Mouse (Mus musculus): ENCODE measurements around the gene Ncan.

Ncan gene

DNA sequence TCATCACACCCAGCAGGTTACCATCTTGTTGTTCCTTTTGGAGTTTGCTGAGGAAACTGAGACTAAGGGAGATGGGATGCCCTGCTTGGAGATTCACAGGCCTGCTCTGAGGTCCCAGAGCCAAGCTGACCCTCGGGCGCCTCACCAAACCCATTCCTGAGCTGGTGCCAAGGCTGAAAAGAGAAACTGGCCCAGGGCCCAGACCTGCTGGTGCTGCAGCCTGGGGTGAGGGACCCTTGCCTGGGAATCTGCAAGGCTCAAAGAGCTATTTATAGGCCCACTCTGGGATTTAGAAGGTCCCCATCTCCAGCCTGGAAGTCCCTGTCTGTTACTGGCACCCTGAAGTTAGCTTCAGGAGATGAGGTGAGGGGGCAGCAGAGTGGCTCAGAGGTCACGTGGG lies 7.8 kb upstream of the Ncan start:
- DNase-seq, result peak; percentile 69 to 77

DNA sequence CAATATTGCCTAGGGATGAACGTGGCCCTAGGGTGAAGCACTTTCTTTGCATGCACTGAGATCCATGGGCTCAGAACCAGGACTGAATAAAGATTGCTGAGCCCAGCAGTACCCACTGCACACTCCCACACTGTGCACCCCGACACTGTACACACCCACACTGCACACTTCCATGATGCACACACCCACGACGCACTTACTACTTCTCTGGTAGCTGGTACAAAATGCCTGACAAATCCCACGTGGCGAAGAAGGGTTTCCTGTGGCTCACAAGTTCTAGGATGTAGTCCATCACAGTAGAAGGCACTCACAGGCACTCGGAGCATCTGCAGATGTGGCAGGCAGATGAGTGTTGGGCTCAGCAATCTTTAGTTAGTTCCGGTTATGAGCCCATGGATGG lies 4.3 kb upstream of the Ncan start:
- no peak for DNase-seq

DNA sequence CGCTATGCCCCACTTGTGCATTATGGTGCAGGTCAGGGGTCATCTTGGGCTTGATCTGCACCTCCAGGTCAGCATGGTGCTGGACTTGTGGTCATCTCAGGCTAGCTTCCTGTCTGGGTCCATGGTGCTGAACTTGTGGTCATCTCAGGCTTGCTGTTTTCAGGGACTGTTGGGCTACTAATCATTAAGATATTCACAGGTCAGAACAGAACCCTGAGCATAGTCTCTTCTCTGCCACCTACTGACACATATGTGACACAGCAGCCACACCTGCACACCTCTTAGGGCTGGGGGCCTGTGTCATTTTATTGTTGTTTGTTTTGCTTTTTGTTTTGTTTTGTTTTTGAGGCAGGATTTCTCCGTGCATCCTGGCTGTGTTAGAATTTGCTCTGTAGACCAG lies 2.2 kb upstream of the Ncan start:
- peak; percentile 31 to 38 for DNase-seq

DNA sequence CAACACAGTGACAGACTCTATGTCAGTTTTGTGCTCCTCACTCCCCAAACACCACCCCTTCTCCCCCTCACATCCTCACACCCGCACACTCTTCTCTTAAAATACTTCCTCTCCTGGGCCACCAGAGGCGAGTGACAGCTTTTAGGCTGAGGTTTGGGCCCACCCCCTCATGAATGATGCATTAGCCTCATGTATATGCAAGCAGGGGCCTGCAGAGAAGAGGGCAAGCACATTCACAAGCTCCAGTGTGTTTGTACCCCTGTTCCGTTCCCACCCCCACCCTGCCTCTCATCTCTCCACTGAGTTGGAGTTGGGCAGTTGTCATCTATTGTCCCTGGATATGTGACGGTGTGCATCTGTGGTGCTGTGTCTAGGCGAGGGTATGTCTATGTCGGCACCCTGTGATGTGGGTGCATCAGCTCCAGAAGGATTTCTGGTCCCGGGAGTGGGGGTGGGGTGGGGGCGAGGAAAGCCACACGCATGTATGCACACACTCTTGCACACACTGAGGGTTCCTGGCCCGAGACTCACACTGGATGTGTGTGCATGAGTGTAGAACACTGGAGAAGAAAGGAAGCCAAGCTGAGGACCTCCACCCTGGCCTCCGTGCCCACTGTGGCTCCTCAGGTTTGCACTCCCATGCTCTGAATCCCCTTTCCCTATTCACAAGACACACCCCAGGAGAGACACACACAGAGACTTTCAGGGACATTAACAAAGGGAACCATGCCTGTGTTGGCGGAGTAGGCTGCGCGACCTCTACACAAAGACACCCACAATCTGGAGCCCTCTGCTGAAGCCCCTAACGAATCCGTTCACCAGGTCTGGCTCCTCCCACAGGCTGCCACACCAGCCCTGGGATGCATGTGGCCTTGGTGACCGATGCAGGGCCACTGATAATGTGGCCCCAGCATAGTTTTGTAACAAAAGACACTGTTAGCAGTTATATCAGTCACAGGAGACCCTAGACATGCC lies 1.7 kb downstream of the Ncan start:
- DNase-seq, result peak; percentile 59 to 63

DNA sequence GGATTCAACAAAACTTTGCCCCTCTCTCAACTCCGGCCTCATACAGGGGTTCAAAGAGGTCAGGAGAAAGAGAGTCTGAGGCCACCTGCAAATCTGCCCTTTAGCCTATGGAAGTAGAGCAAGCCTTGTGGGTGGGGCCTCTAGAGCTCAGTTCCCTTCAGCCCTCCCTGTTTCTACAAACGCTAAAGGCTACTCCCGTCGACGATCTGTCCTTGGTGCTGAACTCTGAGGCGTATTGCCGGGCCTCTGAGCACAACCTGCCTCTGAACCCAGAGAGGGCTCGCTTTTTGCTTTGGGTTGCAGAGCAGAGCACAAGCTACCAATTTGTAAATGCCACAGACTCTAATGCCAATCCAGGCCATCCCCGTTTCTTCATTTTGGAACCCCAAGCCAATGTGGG lies 3.1 kb downstream of the Ncan start:
- DNase-seq, result no peak

DNA sequence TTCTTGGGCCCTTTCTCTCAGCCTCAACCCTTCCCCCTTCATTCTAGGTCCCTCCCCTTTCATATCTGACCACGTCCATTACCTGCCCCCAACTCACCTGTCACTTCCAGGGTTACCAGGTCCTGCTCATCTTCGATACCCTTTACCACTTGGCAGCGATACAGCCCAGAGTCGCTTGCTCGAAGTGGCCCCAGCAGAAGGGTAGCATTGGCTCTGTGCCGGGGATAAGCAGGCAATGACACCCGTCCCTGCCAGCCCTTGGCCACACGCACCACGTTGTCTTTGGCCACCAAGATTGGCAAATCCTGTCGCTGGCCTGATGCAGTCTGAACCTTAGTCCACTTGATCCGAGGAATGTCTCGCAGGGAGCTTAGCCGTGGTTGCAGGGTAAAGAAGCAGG lies 5.8 kb downstream of the Ncan start:
- peak; percentile 69 to 78 for DNase-seq

DNA sequence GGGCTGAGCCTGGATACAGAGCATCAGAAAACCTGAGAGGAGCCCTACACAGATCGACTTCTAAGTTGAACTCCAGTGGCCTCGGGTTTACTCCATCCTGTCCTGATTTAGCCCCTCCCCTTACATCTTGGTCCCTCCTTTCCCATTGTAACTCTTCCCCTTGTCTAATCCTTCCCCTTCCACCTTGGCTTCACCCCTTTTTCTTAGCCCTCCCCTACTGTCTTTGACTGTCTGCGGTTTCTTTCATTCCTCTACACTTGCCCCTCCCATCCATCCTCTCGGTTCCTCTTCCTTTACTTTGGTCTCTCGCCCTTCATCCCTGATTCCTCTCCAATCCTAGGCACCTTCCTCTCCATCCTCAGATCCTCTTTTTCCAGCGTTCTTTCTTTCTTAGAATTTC lies 6.2 kb downstream of the Ncan start:
- DNase-seq, result no peak

DNA sequence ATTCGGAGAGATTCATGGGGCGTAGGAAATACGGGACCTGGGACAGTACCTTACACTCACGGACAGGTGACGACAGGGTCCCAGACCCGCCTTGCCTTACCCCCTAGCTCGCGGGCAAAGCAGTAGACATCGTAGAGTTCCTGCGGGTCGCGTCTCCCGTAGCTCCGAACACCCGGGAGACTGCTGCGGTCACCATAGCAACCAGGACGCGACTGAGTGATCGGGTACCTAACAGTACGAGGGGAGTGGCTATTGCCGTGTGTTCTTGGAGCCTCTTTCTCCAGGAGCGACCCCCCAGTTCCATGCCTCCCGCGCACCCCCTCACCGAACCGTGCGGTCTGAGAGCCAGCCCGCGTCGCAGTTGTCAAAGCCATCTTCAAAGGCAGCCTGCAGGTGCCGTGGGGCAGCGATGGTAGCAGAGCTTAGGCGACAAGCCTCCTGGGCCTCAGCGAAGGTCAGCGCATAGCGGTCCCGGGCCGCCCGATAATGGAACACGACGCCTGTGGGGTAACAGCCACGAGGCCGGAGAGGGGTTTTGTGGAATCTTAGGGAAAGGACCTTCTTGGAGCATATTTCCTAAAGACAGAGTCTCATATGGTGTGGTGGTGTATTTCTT lies 8.2 kb downstream of the Ncan start:
- DNase-seq, result no peak

DNA sequence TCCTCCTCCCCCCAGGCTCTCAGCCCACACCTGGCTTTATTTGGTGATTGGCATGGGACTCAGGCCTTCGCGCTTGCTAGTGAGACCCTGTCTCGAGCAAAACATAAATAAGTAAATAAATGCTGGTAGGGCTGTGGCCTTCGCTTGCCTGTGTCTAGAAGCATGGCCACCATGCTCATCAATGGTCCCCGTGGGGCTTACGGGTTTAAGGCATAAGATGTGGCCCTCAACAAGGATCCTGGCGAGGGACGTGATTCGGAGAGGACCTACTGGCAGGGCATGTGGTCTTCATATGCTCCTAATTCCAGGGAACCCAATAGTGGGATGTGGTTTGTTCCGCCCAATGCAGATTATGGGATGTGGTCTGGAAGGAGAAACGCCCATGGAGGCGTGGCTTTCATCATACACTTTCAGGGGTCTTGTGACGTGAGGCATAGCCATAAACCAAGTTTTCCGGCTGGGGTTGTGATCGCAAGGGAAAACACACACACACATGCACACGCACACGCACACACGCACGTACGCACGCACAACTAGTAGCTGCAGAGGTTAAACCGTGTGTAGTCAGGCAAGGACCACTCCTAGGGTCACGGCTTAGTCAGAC lies 9.4 kb downstream of the Ncan start:
- DNase-seq, result no peak

DNA sequence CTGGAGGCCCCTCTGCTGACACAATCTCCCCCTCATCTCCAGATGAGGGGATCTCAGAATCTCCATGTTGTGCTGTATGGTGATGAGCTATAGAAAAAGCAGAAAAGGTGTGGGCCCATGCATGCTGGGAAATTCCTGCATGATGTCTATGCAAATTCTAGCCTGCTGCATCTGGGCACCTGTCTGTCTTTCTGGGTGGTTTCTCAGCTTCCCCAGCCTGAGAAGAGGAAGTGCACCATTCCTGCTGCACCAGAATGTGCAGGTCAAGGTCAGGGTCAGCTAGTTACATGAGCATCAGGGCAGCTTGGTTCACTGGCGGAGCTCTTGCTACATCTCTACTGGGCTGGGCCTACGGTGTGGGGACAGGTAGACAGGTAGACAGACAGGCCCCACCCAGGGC lies 10.2 kb downstream of the Ncan start:
- DNase-seq, result no peak

DNA sequence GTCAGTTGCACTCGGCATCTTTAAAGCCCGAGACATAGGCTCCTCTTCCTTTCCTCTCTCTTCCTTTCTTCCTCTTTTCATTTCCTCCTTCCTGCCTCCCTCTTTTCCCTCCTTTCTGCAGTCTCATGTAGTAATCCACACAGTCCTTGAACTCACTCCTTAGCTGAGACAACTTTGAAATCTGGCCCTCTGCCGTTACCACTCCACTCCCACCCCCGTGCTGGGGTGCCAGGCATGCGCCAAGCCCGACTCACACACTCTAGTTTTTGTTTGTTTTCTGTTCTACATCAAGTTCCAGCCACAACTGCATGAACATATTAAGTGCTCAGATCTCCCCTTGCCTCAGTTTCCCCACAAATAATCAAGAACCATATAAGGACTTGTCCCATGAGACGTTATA lies 15.8 kb downstream of the Ncan start:
- DNase-seq, result no peak

DNA sequence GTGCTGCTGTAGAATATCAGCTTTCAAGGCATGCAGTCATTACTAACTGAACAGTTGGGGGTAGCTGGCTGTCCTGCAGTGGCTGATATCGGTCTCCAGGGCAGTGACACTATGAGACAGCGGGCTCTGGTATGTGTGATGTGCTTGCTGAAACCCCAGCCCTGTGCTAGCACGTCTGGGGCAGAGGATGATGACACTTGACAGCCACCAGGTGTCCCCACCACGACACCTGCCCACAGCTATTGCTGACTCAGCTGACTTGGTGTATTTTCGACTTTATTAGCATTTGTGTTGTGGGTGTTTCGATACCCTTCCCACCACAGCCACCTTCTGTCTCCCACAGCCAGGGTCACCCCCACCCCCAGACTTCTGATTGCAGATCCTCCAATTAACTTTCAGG lies 16.2 kb downstream of the Ncan start:
- DNase-seq, result peak; percentile 68 to 70

DNA sequence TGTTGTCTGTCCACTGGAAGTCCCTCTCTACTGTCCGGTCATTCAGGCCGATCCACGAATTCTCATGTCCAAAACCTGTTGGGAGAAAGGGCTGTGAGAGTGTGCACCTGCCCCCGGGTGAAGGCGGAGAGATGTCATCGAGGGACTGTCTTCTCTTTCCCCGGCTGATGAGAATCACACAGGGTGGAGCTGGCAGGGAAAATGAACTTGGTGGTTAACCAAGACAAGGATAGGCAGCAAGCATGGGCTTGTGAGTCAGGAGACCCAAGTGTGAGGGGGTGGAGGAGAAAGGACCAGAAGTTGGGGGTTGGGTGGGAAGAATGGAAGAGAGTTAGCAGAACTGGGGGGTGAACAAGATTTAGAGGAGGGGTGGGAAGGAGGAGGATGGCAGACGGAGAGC lies 20.4 kb downstream of the Ncan start:
- DNase-seq, result no peak

DNA sequence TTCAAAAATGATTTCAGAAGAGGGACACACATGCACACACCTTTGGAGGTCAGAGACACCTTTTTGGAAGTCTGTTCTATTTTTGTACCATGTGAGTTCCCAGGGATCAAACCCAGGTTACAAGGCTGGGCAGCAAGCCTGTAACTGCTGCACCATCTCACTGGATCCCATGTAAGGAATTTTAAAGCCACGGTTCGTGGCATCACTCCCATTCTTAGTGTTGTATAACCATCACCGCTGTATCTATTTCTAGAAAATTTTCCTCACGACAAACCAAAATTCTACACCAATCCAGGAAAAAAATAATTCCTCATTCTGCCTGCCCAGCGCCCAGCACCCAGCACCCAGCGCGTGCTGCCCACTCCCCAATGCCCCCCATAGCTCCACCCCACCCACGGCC lies 21.4 kb downstream of the Ncan start:
- DNase-seq, result no peak

DNA sequence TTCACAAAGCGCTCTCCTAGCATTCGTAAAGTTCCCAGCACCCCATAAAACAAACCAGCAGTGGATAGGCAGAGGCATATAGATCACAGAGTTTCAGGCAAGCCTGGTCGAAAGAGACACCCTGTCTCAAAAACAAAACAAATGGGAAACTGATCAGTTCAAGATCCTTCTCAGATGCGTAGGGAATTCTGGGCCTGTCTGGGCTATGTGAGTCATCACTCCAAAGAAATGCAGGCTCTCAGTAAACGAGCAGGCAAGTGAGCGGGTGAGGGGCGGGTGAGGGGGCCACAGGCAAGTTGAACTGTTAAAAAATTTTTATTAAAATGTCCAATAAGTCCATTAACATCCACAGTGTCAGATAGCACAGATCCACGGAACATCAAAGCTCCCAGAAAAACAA lies 27.9 kb downstream of the Ncan start:
- DNase-seq, result no peak

DNA sequence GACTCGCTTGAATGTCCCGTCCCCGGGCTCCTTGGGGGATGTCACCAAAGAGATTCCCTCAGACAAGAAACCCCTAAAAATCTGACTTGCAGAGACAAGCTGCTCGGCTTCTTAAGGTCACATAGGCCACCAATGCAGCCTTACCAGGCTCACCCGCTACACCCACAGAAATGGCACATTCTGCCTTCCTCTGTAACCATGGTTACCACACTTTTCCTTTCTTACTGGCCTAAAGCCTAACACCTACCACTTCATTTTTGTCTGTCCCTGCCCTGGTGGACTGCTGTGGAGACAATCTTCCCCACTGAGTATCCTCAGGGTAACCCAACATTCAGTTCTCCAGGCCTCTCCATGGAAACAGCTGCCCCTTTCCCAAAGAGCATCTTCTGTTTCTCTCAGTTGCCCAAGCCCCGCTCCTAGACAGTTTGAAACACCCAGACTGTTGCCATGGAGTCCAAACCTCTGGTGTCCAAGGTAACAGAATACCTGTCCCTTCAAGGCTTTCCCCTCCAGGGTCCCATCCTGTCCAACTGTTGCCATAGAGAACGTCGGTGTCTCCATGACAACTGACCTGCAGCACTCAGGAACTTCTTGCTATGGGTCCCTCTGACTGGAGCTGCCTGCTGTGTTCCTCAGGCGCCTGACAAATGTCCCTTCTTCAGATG lies 31.2 kb downstream of the Ncan start:
- no peak for DNase-seq

DNA sequence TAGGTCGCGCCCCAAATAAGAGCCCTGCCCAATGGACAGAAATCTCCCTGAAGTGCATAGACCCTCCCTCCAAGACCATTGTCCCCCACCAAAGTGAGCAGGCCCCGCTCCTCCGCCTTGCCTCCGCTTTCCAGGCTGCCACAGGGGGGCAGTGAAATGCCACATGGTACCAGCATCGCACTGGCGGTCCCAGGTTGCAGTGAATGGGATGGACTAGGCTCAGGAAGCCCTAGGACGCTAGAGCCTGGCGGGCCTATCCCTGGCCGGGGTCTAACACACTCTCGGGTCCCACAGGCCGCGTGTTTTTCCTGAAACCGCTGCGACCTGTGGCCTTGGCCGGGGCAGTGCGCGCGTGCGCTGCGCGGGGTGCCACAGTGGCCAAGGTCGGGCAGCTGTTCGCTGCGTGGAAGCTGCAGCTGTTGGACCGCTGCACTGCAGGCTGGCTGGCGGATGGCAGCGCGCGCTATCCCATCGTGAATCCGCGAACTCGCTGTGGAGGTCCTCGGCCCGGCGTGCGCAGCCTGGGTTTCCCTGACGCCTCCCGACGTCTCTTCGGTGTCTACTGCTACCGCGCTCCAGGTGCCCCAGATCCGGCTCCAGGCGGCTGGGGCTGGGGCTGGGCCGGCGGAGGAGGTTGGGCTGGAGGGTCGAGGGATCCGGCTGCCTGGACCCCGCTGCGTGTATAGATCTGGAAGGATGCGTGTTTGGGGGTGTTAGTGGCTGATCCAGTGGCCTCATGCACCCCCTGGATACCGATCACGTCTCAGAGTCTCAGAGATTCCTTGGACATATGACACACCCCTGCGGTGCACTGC lies 32.6 kb downstream of the Ncan start:
- peak; percentile 82 to 84 for DNase-seq

DNA sequence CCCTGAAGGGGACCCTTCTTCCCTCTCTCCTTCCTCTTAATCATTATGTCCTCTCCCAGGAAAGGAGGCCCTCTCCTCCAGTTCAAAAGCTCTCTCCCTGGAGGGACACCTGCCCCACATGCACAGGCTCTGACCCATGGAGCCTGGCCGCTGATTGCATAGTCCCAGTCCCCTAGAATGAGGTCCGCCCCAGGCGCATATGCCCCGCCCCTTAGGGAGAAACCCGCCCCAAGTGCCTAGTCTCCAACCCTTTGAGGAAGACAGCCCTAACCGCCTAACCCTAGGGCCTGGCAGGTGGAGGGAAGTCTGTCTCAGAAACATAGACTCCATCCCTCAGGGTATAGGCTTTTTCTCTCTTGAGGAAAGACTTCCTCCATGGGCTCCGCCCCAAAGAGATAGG lies 33.4 kb downstream of the Ncan start:
- DNase-seq, result peak in 1 of 2 experiments; percentile 25

DNA sequence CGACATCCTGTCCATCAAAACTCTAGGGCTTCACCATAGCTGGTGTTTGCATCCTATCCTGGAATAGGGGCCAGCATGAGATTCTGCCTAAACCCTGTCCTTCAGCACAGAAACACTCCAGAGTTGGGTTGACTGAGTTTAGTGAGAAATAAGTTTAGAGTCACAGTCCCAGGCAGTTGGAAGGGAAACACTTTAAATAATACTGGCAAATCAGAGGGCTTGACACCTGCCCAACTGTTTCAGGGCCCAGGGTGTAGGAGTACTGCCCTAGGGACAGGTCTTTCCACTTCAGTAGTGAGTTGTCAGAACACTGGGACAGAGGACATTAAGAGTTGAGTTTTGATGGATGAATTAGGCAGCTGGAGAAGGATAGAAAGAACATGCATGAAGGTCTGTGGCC lies 34.5 kb downstream of the Ncan start:
- no peak for DNase-seq

DNA sequence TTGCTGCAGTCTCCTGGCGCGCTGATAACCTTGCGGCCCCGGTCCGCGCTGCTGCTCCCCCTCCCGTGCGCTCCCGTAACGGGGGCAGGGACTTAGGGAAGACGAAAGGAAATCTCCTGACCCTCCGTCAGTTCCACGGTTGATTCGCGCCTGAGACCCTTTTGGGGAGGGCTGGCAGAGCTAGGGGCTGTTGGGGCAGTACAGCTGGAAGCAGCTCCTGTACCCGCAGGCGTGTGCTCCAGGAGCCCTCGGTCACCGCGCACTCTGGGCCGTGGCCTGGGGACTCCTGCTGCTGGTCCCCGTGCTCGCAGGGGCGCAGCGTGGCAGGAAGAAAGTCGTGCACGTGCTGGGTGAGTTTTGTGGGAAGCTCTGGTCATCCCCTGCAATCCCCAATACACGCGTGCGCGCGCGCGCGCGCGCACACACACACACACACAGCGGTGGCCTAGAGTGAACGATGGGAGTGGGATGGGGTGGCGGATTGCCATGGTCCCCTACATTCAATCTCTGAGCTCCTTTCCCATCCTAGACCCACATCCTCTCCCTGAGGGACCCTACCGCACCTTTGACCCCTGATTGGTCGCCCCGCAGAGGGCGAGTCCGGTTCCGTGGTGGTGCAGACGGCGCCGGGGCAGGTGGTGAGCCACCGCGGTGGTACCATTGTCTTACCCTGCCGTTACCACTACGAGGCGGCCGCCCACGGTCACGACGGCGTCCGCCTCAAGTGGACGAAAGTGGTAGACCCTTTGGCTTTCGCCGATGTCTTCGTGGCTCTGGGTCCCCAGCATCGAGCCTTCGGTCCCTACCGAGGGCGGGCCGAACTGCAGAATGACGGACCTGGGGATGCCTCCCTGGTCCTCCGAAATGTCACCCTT lies 36.2 kb downstream of the Ncan start:
- DNase-seq, result peak; percentile 48 to 62

DNA sequence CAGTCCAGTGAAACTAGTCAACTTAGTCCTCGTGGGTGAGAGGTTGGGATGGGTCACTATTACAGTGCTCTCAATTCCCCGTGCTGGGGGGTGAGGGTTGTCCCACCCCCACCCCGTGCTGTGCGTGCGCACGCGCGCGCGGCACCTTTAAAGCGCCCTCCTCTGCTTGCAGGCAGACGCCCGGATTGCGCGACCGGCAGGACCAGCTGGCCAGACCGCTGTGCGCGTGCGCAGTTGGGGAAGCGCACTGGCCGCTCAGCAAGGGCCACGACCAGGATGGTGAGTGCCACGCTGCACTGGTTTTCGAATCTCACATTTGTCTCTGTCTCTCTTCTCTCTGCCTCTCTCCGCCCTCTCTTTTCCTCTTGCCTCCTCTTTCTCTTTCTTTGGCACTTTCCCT lies 37.4 kb downstream of the Ncan start, which contains the start of gene Hapln4:
TSS of gene Hapln4 (plus strand) at position 173 of the 400 bp plus-strand sequence.
- peak; percentile 72 to 77 for DNase-seq
